Mouse (Mus musculus): ENCODE results near the gene Neurog1.

- TF ChIP-seq POLR2A (IDR thresholded peaks at IDR 0.05; ENCODE audit: low read depth, low read length) (no peak), CTCF (conservative IDR thresholded peaks at IDR 0.05; ENCODE audit: insufficient read depth, insufficient read length, low read depth, low read length) (no peak)
These were observed 1.4 kb upstream of the Neurog1 start for GRCm38 (mm10) chr13:56253379-56253778.
